Mouse (Mus musculus) cerebellum, postnatal 10 days (tissue): ENCODE measurements around the gene Insm1.
A peak's percentile ranks its signal among the peaks of the same experiment; 100 is the strongest.

Experiments used
- DNase-seq, 2 experiments: peaks; one replicate each; pipeline ENCODE4 v3.0.0; 2021; ENCODE audit warnings: mixed read lengths in 2 of 2

Insm1 gene

GRCm38 (mm10) chr2:146262966-146263365 is 41.2 kb downstream of the Insm1 start:
- no peak for DNase-seq

GRCm38 (mm10) chr2:146265045-146265444 is 43.3 kb downstream of the Insm1 start:
- DNase-seq = peak; percentile 72 to 74

- DNase-seq = no peak
Measured at GRCm38 (mm10) chr2:146266539-146266938, 44.8 kb downstream of the Insm1 start.
